ENCODE assay signal across 26 mouse cellular contexts in the genomic region with DNA sequence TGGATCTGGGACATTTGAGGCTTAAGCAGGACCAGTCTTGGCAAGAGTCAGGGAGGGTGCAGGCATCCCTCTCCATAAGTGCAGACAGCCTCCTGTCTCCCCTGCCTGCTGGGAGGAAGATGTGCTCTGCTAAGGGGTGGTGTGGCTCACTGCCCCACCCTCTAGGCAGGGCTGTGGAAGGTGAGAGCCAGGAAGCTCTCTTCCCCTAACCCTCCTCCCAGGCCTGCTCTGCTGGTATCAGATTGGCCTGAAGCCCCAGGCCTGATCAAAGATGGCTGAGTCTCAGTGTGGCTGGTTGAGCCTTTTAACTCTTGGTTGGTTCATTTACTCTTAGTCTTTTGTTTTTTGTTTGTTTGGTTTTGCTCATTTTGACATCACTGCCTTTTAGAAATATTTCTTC. TPM values are rescaled to one million over a fixed set of nuclear protein-coding genes. Genes with fewer than 3 reads are reported as not detected.
A peak's percentile ranks its signal among the peaks of the same experiment; 100 is the strongest.
DNase-seq lines count a peak whose midpoint lies in the region; ATAC-seq and TF ChIP-seq lines count a peak whose summit lies in the region.
"Had no signal": no experiment of that assay in that cellular context is flagged by ENCODE, and none has a peak within 500 bp of the region (broad histone marks: within the 10 kb centered on the region; RNA-seq: fewer than 3 reads in every experiment).

No protein-coding gene starts in this region.

- TF ChIP-seq CTCF in G1E (IDR thresholded peaks at IDR 0.05; ENCODE audit: low read depth, low read length): no peak

- H3K36me3 ChIP-seq in G1E (replicated peaks): no peaks in the 10 kb centered on the region
- H3K36me3 ChIP-seq: intestine, embryonic 15.5 days; limb, embryonic 10.5 days; stomach, embryonic 15.5 days had no signal

- peak; percentile 43 for DNase-seq in cerebellum, adult 9-11 months
- no peak for DNase-seq in cerebellum, adult 11 months
- DNase-seq in G1E (ENCODE audit: low spot score) (peak; percentile 37), R1 (ENCODE audit: low read depth, low spot score) (peak; percentile 50)
- DNase-seq in urinary bladder, postnatal 36 days (ENCODE audit: low spot score in 2 of 2): no peak
- DNase-seq in gastrocnemius, postnatal 14 days: no peak
- DNase-seq: adrenal gland, postnatal 25 days; B cell, adult 2 months; gastrocnemius, postnatal 25 days; heart, adult 11 months; heart, postnatal 36 days; kidney, adult 2 months; kidney, postnatal 36 days; lung, embryonic 14.5 days; lung, postnatal 14 days; thymus, postnatal 14 days had no signal

- H3K4me1 ChIP-seq in G1E (ENCODE audit: insufficient read depth, low read depth, low read length): peaks cover 20% of the 10 kb centered on the region
- H3K4me1 ChIP-seq: forebrain, embryonic 13.5 days; hindbrain, embryonic 12.5 days; intestine, embryonic 15.5 days; limb, embryonic 15.5 days; midbrain, embryonic 13.5 days; stomach, embryonic 15.5 days had no signal

- peaks cover 17% of the 10 kb centered on the region for H3K27me3 ChIP-seq in G1E (ENCODE audit: insufficient read depth, low read length)
- H3K27me3 ChIP-seq: forebrain, embryonic 13.5 days; hindbrain, embryonic 12.5 days; intestine, embryonic 15.5 days; limb, embryonic 15.5 days; midbrain, embryonic 13.5 days; stomach, embryonic 15.5 days had no signal

- intact Hi-C loops in gastrocnemius, postnatal 14 days (cut with DNase I; ENCODE audit: low total_unique reads): no loop called here

- H3K9me3 ChIP-seq in G1E (replicated peaks): no peaks in the 10 kb centered on the region
- H3K9me3 ChIP-seq: forebrain, embryonic 13.5 days; hindbrain, embryonic 12.5 days; intestine, embryonic 15.5 days; limb, embryonic 10.5 days; limb, embryonic 15.5 days; midbrain, embryonic 13.5 days; stomach, embryonic 15.5 days had no signal

- ATAC-seq in G1E (ENCODE audit: extremely low read depth, insufficient number of reproducible peaks, low FRiP score, poor library complexity, severe bottlenecking): 0 out of 2 replicates have a peak, but pooled peaks have one; percentile 34
- peak; percentile 84 for ATAC-seq in megakaryocyte-erythroid progenitor cell, adult 5-6 weeks (replicated peaks; ENCODE audit: low FRiP score, low TSS enrichment, poor library complexity, severe bottlenecking)
- ATAC-seq: forebrain, embryonic 13.5 days; hindbrain, postnatal 0 days; intestine, embryonic 15.5 days; midbrain, embryonic 13.5 days had no signal

- no peak overlapping the region for H3K4me3 ChIP-seq in G1E (ENCODE audit: low read depth, low read length)
- H3K4me3 ChIP-seq: forebrain, embryonic 13.5 days; hindbrain, embryonic 12.5 days; intestine, embryonic 15.5 days; layer of hippocampus, adult 2 months; limb, embryonic 10.5 days; limb, embryonic 15.5 days; midbrain, embryonic 13.5 days; stomach, embryonic 15.5 days had no signal

RNA-seq across cellular contexts. Expression of gene Coa5, which starts 20.3 kb away (rescaled TPM):
- 137 and 145 TPM in 2 replicates for total RNA-seq in G1E (2014; fragmentation: Nextera tagmentation)
- 117 and 124 TPM in 2 replicates for total RNA-seq in G1E (2017)
- 18.9 and 24.7 TPM in 2 replicates for polyA plus RNA-seq in G1E (2012)
- 96.6 and 104 TPM in 2 replicates for total RNA-seq in megakaryocyte-erythroid progenitor cell, adult 5-6 weeks (2014; fragmentation: Nextera tagmentation)
- 82.0 and 90.7 TPM in 2 replicates for total RNA-seq in megakaryocyte-erythroid progenitor cell, adult 5-6 weeks (2017)
- total RNA-seq in gastrocnemius, postnatal 14 days (2021): 100 to 1,000 TPM; 106 to 107 TPM

RNA-seq across cellular contexts. Expression of gene Unc50, which starts 20.3 kb away (rescaled TPM):
- total RNA-seq in G1E (2014; fragmentation: Nextera tagmentation) (39.7 and 57.1 TPM in 2 replicates), G1E (2017) (119 and 120 TPM in 2 replicates)
- polyA plus RNA-seq in G1E (2012): 44.7 and 45.2 TPM in 2 replicates
- total RNA-seq in megakaryocyte-erythroid progenitor cell, adult 5-6 weeks (2014; fragmentation: Nextera tagmentation): 33.5 and 42.9 TPM in 2 replicates
- total RNA-seq in megakaryocyte-erythroid progenitor cell, adult 5-6 weeks (2017): 45.7 and 46.1 TPM in 2 replicates
- 10 to 100 TPM; 19.7 to 20.2 TPM for total RNA-seq in gastrocnemius, postnatal 14 days (2021)

Comparison
In these comparisons a context has a peak if more than half of its experiments do, and no peak if none do; other contexts are left out.
1. DNase-seq: peak in cerebellum, adult 9-11 months (single experiment), G1E (single experiment) and R1 (single experiment); none in cerebellum, adult 11 months (single experiment), urinary bladder, postnatal 36 days (0 of 2) and gastrocnemius, postnatal 14 days (single experiment).